Mouse (Mus musculus) lung, embryonic 15.5 days (tissue): Measurements from ENCODE around the gene Mok. TPM values are rescaled to one million over a fixed set of nuclear protein-coding genes. Genes with fewer than 3 reads are reported as not detected.

Source experiments
- ATAC-seq: fragments of 200-750 bp; cut with Nextera tagmentation; 2 replicates; pipeline ENCODE4 v1.8.0; 2017; ENCODE audit warnings: moderate number of reproducible peaks, borderline replicate concordance; ENCODE audit not compliant: low FRiP score, low TSS enrichment; ENCODE audit errors: extremely low read depth
- H3K27ac ChIP-seq: fragments of 300-500 bp; sonication (generic); 2 replicates; pipeline ENCODE4 v1.5.1; 2015; ENCODE audit warnings: moderate library complexity, mild to moderate bottlenecking, inconsistent platforms
- H3K27me3 ChIP-seq: fragments of 300-500 bp; sonication (generic); 2 replicates; pipeline ENCODE4 v1.6.1; 2015; ENCODE audit warnings: inconsistent platforms
- H3K36me3 ChIP-seq: fragments of 300-500 bp; sonication (generic); 2 replicates; pipeline ENCODE4 v1.6.1; 2015; ENCODE audit warnings: inconsistent platforms
- H3K4me1 ChIP-seq: fragments of 300-500 bp; sonication (generic); 2 replicates; pipeline ENCODE4 v1.6.1; 2015; ENCODE audit warnings: inconsistent platforms
- H3K4me2 ChIP-seq: fragments of 300-500 bp; sonication (generic); 2 replicates; pipeline ENCODE4 v1.6.1; 2015; ENCODE audit warnings: inconsistent platforms, mild to moderate bottlenecking, moderate library complexity
- H3K4me3 ChIP-seq: fragments of 300-500 bp; sonication (generic); 2 replicates; pipeline ENCODE4 v1.5.1; 2015; ENCODE audit warnings: mild to moderate bottlenecking, inconsistent platforms
- H3K9ac ChIP-seq: fragments of 300-500 bp; sonication (generic); 2 replicates; pipeline ENCODE4 v1.6.1; 2015; ENCODE audit warnings: inconsistent platforms
- H3K9me3 ChIP-seq: fragments of 300-500 bp; sonication (generic); 2 replicates; pipeline ENCODE4 v1.6.1; 2016; ENCODE audit warnings: inconsistent platforms
- WGBS: fragments of 180-500 bp; shearing (Covaris S2); methylation state at CpG from one replicate; pipeline ENCODE4 v1.1.7; 2015; 5-methylcytosine and 5-hydroxymethylcytosine counted together
- polyA plus RNA-seq: library from polyadenylated mRNA; unstranded; fragments of >200 nt; fragmentation: Nextera tagmentation; extraction: Ambion mirVana; gene quantifications from 2 replicates; pipeline ENCODE4 v1.2.1, GENCODE M21; 2015

Gene Mok
- polyA plus RNA-seq, 1 experiment from 2014 or later: 7.4 TPM

DNA sequence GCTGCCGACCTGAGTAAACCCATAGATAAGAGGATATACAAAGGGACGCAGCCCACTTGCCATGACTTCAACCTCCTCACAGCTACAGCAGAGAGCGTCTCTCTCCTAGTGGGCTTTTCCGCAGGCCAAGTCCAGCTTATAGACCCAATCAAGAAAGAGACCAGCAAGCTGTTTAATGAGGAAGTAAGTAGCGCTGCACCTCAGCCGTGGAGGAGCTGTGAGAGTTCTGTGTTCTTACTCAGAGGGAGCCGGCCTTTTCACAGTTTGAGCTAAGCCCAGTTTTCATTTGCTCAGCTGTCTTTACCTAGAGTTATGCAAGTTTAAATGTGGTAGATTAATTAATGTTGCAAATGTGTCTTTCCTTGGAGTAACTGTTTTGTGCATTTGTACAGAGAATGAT lies 61.4 kb downstream of the Mok start:
- H3K27me3 ChIP-seq: no peaks in the 10 kb centered on the region
- H3K9me3 ChIP-seq: no peaks in the 10 kb centered on the region
- H3K4me1 ChIP-seq: peaks cover 13% of the 10 kb centered on the region
- no peak overlapping the region for H3K4me2 ChIP-seq
- no peak overlapping the region for H3K27ac ChIP-seq
- no peak for ATAC-seq
- peaks cover 19% of the 10 kb centered on the region; the same call in 1 of the 2 replicates for H3K36me3 ChIP-seq
- no peak overlapping the region for H3K4me3 ChIP-seq
- H3K9ac ChIP-seq: no peak overlapping the region
- 59% methylated on average over 7 of the region's 7 CpGs for WGBS

DNA sequence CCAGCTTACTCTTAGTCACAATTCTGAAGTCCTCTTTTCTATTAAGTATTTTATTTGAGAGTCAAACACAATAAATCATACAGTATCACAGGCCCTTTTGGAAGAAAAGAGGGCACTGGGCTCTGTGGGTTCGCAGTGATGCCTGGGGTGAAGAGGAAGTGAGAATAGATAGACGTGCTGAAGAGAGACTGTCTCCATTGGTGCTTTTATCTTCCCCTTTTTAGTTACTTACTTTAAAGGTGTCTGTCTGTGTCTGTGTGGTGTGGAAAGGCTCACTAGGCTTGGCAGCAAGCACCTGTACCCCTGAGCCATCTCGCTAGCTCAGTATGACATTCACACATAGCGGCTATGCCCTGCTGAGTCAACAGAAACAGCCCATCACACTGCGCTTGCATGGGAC lies 62.9 kb downstream of the Mok start:
- peaks cover 13% of the 10 kb centered on the region for H3K4me1 ChIP-seq
- no peaks in the 10 kb centered on the region for H3K27me3 ChIP-seq
- WGBS: 73% methylated on average over 5 of the region's 5 CpGs
- H3K9me3 ChIP-seq: no peaks in the 10 kb centered on the region
- H3K27ac ChIP-seq: no peak overlapping the region
- H3K4me2 ChIP-seq: no peak overlapping the region
- peaks cover 17% of the 10 kb centered on the region; the same call in 1 of the 2 replicates for H3K36me3 ChIP-seq
- no peak overlapping the region for H3K4me3 ChIP-seq
- ATAC-seq: no peak
- H3K9ac ChIP-seq: no peak overlapping the region

DNA sequence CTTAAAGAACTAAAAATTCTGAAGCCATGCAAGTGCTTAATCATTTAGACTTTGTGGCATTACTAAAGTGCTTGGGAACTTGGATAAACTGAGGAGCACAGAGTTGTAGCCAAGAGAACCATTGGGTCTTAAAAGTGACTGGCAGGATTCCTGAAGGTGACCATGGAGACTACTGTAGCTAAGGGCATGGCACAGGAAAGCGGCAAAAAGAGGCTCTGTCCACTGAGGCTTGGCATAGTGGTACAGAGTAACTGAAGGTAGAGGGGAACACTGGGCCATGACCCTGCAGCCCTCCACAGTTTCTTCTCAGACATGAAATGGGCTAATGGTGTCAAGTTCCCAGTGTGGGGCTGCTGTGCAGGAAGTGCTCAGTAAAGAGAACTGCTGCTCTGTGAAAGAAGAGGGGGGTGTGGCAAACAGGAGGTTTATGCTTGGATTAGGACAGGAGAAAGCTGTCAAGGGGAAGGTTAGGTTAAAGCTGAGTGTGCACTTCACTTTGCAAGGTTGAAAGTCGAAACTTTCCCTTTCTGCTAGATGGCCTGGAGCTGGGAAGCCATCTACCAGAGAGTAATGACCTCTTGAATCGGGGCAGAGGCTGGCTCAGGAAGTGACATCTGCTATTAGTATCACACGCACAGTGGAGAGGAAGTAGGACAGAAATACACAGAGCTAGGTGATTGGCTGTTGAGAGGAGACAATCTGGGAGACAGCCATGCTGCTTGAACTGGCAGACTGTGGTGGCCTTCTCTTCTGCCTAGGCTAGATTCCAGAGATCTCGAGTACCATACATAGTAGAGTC lies 64.9 kb downstream of the Mok start:
- no peak for ATAC-seq
- H3K9me3 ChIP-seq: no peaks in the 10 kb centered on the region
- no peaks in the 10 kb centered on the region for H3K27me3 ChIP-seq
- peaks cover 13% of the 10 kb centered on the region for H3K4me1 ChIP-seq
- H3K4me2 ChIP-seq: no peak overlapping the region
- peaks cover 10% of the 10 kb centered on the region; the same call in 1 of the 2 replicates for H3K36me3 ChIP-seq
- H3K9ac ChIP-seq: no peak overlapping the region
- 51% methylated on average over 5 of the region's 5 CpGs for WGBS
- no peak overlapping the region for H3K4me3 ChIP-seq
- no peak overlapping the region for H3K27ac ChIP-seq

DNA sequence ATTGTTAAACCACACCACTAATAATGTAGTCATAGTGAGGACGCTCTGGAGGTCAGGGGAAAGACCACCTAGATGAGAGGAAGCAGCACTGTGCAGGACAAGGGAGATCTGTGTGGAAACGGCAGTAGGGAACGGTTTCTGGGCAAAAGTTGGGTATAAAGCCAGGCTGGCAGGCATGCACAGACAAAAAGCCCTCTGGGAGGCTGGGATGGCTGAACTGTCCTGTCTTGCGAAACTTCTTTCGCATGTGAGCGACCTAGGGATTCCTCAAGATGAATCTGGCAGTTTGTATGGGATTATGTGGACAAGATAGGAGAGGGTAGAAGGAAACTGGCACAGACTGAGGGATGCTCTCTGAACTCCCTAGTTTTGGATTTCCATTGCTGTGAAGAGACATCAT lies 68.8 kb downstream of the Mok start:
- no peak overlapping the region for H3K27ac ChIP-seq
- 95% methylated on average over 6 of the region's 6 CpGs for WGBS
- H3K36me3 ChIP-seq: no peaks in the 10 kb centered on the region
- ATAC-seq: no peak
- H3K9ac ChIP-seq: no peak overlapping the region
- H3K4me2 ChIP-seq: no peak overlapping the region
- peaks cover 7% of the 10 kb centered on the region for H3K4me1 ChIP-seq
- no peaks in the 10 kb centered on the region for H3K27me3 ChIP-seq
- H3K9me3 ChIP-seq: no peaks in the 10 kb centered on the region
- H3K4me3 ChIP-seq: no peak overlapping the region

DNA sequence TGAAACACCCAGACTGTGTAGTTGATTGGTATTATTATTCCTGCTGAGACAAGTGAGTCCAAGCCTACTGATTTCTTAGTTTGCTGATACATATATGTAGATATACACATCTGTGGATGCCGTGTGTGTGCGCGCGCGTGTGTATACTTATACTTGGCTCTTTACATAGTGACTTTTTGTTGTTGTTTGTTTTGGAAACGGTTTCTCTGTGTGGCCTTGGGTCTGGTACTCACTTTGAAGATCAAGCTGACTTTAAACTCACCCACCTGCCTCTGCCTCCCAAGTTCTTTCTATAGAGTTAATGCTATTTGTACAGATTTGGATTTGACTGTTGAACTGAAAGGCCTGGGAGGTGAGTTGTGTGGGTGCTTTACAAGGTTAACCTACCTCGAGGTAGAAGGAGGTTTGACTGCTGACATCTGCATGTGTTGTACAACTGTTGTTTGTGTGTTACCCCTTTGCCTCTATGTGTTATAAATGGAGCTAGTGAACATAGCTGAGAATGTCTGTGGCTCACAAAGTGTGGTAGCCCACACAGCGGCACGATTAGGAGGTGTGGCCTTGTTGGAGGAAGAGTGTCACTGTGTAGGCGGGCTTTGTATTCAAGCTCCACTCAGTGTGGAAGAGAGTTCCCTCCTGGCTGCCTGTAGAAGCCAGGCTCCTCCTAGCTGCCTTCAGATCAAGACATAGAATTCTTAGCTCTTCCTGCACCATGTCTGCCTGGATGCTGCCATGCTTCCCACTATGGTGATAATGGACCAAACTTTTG lies 70.1 kb downstream of the Mok start:
- H3K9me3 ChIP-seq: no peaks in the 10 kb centered on the region
- peaks cover 2% of the 10 kb centered on the region for H3K4me1 ChIP-seq
- no peaks in the 10 kb centered on the region for H3K27me3 ChIP-seq
- no peaks in the 10 kb centered on the region for H3K36me3 ChIP-seq
- H3K4me2 ChIP-seq: no peak overlapping the region
- WGBS: 83% methylated on average over 10 of the region's 10 CpGs
- no peak overlapping the region for H3K9ac ChIP-seq
- no peak overlapping the region for H3K4me3 ChIP-seq
- no peak for ATAC-seq
- H3K27ac ChIP-seq: no peak overlapping the region

DNA sequence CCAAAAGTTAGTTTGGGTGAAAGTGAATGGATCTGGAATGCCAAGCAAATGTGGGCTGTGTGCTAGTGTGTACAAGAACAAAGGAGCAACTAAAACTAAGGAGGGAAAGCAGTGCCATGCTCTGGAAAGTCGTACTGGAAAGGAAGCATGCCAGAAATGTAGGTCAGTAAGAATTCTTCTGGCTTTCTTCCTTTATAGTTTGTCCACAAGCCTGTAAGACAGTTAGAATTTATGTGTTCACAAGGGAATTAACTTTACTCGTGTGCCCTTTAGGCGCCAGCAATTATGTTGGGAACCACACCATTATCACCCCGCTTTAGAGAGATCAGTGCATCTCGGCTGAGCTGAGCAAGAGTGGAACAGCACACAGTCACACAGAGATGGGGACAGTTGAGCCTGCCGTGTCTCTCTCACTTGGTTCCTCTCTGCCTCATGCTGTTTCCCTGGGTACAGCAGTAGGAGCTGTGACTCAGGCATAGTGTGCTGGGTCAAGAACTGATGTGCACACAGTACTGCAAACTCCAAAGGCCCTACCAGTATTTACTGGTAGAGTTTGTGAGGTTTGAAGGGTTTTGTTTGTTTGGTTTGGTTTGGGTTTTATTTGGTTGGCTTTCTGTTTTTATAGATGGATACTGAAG lies 71.0 kb downstream of the Mok start:
- H3K36me3 ChIP-seq: no peaks in the 10 kb centered on the region
- H3K4me2 ChIP-seq: no peak overlapping the region
- ATAC-seq: no peak
- no peak overlapping the region for H3K27ac ChIP-seq
- no peaks in the 10 kb centered on the region for H3K27me3 ChIP-seq
- no peaks in the 10 kb centered on the region for H3K4me1 ChIP-seq
- no peak overlapping the region for H3K4me3 ChIP-seq
- 58% methylated on average over 6 of the region's 6 CpGs for WGBS
- no peaks in the 10 kb centered on the region for H3K9me3 ChIP-seq
- no peak overlapping the region; the same call in 1 of the 2 replicates for H3K9ac ChIP-seq

DNA sequence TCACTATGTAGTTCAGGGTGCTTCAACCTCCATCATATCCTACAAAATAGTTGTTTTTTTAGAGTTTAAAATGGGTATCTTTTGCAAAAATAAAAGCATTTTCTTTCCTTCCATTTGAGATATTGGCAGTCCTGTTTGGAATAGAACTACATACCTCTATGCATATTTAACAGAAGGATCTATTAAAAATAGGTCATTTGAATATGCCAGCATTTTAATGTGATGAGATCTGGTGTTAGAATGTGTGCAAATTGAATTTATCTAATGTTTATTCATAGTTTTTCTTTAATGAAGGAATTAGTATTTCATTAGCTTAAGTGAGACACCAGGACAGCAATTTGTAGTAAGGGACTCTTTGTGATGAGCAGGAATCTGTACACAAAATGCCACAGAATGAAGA lies 72.2 kb downstream of the Mok start:
- no peak for ATAC-seq
- no peak overlapping the region for H3K9ac ChIP-seq
- H3K4me1 ChIP-seq: no peaks in the 10 kb centered on the region
- no peaks in the 10 kb centered on the region for H3K9me3 ChIP-seq
- no peak overlapping the region for H3K4me3 ChIP-seq
- no peak overlapping the region for H3K4me2 ChIP-seq
- H3K27me3 ChIP-seq: no peaks in the 10 kb centered on the region
- H3K27ac ChIP-seq: no peak overlapping the region
- no peaks in the 10 kb centered on the region for H3K36me3 ChIP-seq

DNA sequence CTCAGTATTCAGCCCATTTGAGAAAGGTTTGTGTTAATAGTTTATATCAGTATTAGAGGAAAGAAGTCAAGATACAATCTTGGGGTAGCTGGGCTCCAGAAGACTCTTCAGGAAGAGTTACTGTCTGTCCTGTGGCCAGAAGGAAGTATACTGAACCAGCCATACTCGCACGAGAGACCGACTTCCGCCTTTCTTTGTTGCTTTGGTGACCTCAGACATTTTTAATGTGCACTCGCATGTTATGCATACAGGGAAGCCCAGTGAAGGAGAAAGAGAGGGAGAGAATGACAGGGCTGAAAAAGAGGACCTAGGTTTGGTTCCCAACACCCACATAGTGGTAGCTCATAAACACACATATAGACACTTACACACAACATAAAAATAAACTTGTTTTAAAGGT lies 76.2 kb downstream of the Mok start:
- 85% methylated on average over 5 of the region's 5 CpGs for WGBS
- H3K36me3 ChIP-seq: no peaks in the 10 kb centered on the region

DNA sequence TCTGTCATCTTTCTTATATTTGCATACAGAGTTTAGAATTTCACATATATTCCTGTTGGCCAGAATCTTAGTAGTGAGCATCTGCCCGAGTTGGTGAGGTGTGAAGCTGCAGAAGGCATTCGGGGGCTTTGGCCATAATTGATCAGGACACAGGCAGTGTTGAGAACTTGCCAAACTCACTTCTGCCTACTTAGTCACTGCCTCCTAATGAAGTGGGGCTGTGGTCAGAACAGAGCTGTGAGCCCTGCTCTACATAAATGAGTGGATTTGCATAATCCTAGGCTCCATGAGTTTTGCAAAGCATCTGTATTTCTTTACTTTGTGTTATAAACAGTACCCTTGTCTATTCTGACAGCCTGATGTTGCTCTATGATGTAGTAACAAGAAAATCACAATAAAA lies 78.4 kb downstream of the Mok start:
- H3K4me3 ChIP-seq: no peak overlapping the region
- 75% methylated on average over 2 of the region's 2 CpGs for WGBS

More for the DNA sequence above, 76.2 kb downstream of the Mok start:
- Histone ChIP-seq H3K9me3 (no peaks in the 10 kb centered on the region), H3K4me3 (no peak overlapping the region), H3K4me2 (no peak overlapping the region), H3K4me1 (no peaks in the 10 kb centered on the region), H3K9ac (no peak overlapping the region), H3K27ac (no peak overlapping the region), H3K27me3 (no peaks in the 10 kb centered on the region)
- ATAC-seq: no peak

DNA sequence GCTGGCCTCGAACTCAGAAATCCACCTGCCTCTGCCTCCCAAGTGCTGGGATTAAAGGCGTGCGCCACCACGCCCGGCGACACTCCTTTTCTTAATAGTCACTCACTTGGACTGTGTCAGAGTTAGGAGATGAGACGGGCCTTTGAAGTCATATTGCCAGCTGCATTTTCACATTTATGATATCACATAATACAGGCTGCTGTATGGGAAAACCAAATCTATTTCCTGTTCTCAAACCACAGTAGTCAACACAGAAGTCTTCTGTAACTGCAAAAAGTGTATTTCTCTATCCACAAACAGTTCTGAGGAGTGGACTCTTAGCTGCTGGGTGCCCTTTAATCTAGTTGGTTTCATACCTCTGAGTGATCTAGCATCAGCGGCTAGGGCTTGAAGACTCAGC lies 81.8 kb downstream of the Mok start:
- no peak overlapping the region for H3K4me2 ChIP-seq
- H3K27ac ChIP-seq: no peak overlapping the region
- no peaks in the 10 kb centered on the region for H3K4me1 ChIP-seq
- no peak for ATAC-seq
- no peak overlapping the region for H3K4me3 ChIP-seq
- H3K27me3 ChIP-seq: no peaks in the 10 kb centered on the region
- peaks cover 8% of the 10 kb centered on the region; the same call in 1 of the 2 replicates for H3K36me3 ChIP-seq
- H3K9ac ChIP-seq: no peak overlapping the region
- 91% methylated on average over 8 of the region's 8 CpGs for WGBS
- no peaks in the 10 kb centered on the region for H3K9me3 ChIP-seq

More for the DNA sequence above, 78.4 kb downstream of the Mok start:
- no peaks in the 10 kb centered on the region for H3K36me3 ChIP-seq
- no peak overlapping the region for H3K9ac ChIP-seq
- H3K4me2 ChIP-seq: no peak overlapping the region
- no peaks in the 10 kb centered on the region for H3K9me3 ChIP-seq
- H3K4me1 ChIP-seq: no peaks in the 10 kb centered on the region
- H3K27ac ChIP-seq: no peak overlapping the region
- no peak for ATAC-seq
- H3K27me3 ChIP-seq: no peaks in the 10 kb centered on the region
